Mouse (Mus musculus) adrenal gland, adult 2 months (tissue): ENCODE data around the gene Fgd5. TPM values are rescaled to one million over a fixed set of nuclear protein-coding genes. Genes with fewer than 3 reads are reported as not detected.
"Not testable (repeated sequence)": the region's sequence is repeated elsewhere in the genome, so short reads cannot be mapped to it uniquely, and the experiment has no call there.

Experiments
- DNase-seq: peaks from one replicate; pipeline ENCODE4 v3.0.0; 2021
- polyA plus RNA-seq: library from polyadenylated mRNA; depleted of rRNA; stranded (reverse); fragments of >200 nt; gene quantifications from 2 replicates; pipeline ENCODE4 v1.2.3, GENCODE M21; 2012; rRNA removed
- total RNA-seq, 2 experiments: library from RNA; stranded (reverse); gene quantifications; 2 replicates each; pipeline ENCODE4 v1.2.3; 2021

The Fgd5 gene
- total and polyA plus RNA-seq, 3 experiments: 7.4 to 18.5 (median 13.1) TPM

GRCm38 (mm10) chr6:92067146-92067790, 88.6 kb downstream of the Fgd5 start:
- DNase-seq: peak; percentile 75

DNA sequence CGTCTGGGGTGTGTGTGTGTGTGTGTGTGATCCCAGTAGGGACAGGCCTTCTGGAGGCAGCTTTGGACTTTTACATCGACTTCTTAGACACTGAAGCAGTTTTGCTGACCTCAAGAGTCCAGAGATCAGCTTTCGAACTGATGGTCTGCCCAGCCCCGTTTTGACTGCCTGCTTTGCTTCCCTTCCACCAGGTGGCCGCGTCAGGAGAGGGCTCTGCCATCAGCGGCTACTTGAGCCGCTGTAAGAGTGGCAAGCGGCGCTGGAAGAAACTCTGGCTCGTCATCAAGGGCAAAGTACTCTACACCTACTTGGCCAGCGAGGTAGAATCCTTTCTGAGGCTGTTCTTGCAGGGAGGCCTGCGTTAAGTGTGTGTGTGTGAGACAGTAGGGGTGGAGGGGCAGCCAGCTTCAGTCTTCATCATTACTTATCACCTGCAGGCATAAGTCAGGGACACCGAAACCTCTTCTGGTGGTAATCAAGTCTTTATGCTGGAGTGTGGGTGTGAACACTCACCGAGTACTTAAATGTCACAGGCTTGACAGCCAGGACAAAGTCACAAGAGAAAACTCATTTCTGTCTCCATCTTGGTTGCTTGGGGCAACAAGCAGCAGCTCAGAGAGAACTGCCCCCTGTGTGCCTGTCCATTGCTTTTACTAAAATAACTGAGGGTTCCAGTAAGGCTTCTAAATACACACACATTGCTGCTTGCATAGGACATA, 92.6 kb downstream of the Fgd5 start:
- no peak for DNase-seq

DNA sequence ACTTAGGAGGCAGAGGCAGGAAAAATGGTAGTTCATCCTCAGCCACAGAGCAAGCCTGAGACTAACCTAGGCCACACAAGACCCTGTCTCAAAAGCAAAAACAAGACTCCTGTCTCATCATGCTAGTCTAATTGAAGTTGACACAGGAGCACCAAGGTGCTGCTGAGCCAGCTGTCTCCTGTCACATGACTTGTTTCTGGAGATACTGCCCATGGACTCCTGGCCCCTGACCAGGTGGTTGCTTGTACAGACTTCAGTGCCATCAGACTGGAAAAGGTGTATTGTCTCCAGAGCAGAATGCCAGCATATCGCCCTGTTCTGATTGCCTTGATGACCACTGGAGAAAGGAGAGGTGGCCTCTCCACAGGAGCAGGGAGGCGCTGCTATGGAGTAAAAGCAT, 102.1 kb downstream of the Fgd5 start:
- no peak for DNase-seq

- DNase-seq: no peak
Observed at GRCm38 (mm10) chr6:92082756-92083155, 104.1 kb downstream of the Fgd5 start.

- no peak for DNase-seq
Observed at GRCm38 (mm10) chr6:92084932-92085331, 106.3 kb downstream of the Fgd5 start.

DNA sequence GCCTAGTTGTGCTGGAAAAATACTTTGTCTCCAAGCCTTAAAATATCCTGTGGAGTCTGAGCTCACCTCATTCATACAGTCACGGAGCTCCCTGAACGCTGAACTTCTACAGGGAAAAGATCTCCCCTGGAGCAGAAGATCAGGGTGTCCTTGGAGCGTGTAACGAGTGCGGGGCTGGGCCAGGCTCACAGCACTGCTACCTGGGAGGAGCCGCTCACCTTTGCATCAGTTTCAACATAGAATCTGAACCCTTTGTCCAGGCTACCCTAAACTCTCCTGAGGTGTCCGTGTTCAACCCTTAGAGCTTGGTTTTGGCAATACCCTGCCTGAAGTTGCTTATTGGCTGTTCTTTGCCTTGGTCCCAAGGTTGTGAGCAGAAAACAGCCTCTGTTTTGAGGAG, 110.5 kb downstream of the Fgd5 start:
- DNase-seq: not testable (repeated sequence)

DNA sequence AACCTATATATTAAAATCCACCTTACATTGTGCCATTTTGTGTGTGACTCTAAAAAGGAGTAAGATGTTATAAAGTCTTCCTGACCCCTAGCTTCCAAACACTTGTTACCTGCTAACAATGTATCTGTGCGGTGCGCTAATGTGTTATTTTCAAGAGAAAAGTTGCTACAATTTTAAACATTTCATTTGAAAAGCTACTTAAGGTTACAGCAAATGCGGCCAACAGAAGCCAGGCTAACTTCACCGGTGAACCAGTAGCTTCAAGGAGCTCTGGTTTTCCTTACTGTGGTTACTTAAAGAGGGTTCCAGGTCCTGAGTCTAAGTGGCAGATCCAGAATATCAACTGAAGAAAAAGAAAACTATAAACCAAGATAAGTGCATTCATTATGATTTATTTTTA, 111.3 kb downstream of the Fgd5 start:
- no peak for DNase-seq

- no peak for DNase-seq
Observed at GRCm38 (mm10) chr6:92090497-92090896, 111.8 kb downstream of the Fgd5 start.

- peak; percentile 92 for DNase-seq
Observed at GRCm38 (mm10) chr6:92091130-92091591, 112.5 kb downstream of the Fgd5 start, which contains the start of gene Nr2c2. Gene Nr2c2, plus strand, starts transcription at chr6:92091390.

GRCm38 (mm10) chr6:92091767-92092489, 113.2 kb downstream of the Fgd5 start:
- peak; percentile 100 for DNase-seq

- DNase-seq: no peak
Observed at GRCm38 (mm10) chr6:92092737-92093136, 114.1 kb downstream of the Fgd5 start.

DNA sequence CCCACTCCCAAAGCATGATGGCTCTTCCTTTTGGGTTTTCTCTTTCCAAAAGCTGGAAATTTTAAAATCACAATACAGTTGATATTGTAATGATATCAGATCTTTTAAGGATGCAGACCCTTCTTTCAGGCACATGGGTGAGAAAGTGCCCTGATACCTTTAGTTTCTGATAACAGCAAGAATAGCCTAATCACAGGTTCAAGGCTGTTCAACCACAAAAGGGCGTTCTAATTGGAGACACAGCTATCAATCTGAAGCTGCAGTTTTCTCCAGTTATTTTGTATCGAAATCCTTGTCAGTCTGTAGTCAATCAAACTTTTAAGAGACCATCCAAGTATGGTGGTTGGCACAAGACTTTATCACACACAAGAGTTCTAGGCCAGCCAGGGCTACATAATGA, 115.2 kb downstream of the Fgd5 start:
- DNase-seq: no peak

DNA sequence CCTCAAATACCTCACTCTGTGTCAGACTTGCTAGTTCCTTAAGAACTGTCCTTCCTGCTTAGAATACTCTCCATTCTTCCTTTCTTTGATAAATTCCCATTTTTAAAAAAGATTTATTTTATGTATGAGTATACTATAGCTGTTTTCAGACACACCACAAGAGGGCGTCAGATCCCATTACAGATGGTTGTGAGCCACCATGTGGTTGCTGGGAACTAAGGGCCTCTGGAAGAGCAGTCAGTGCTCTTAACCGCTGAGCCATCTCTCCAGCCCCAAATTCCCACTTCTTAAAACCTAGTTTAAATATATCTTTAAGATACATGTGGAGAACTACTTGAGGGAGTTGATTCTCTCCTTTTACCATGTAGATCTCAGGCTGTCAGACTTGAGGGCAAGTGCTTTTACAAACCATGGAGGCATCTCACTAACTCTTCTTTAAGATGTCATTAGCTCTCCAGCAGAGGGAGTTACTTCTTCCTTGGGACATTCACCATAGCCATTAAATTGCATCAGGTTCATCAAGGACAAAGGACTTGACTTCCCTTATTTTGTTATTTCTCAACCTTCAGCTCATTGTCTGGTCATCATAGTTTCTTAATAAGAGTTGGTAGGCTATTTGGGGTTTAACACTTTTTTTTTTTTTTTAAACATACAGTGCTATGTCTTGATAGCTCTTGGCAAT, 122.1 kb downstream of the Fgd5 start:
- no peak for DNase-seq

- no peak for DNase-seq
Observed at GRCm38 (mm10) chr6:92124547-92124946, 145.9 kb downstream of the Fgd5 start.

Other genes starting within 250 kb of the Fgd5 start
- gene Grip2, start 151.6 kb upstream of the Fgd5 start, total RNA-seq: 1 to 10 TPM; 1.3 to 3.5 TPM
- 3.3 TPM in 2 replicates for gene Grip2, start 151.6 kb upstream of the Fgd5 start, polyA plus RNA-seq
- gene Ccdc174, start 100.8 kb upstream of the Fgd5 start, total RNA-seq: 10 to 100 TPM; 28.2 to 69.0 TPM
- 2.9 and 4.5 TPM in 2 replicates for gene Ccdc174, start 100.8 kb upstream of the Fgd5 start, polyA plus RNA-seq
- gene 4930590J08Rik, start 76.1 kb upstream of the Fgd5 start, total RNA-seq: 1 to 10 TPM; 1.6 to 2.1 TPM
- gene 4930590J08Rik, start 76.1 kb upstream of the Fgd5 start, polyA plus RNA-seq: 0.25 and 0.26 TPM in 2 replicates
- 10 to 100 TPM; 32.4 to 41.1 TPM for gene Nr2c2, start 112.5 kb downstream of the Fgd5 start, total RNA-seq
- 8.1 and 12.0 TPM in 2 replicates for gene Nr2c2, start 112.5 kb downstream of the Fgd5 start, polyA plus RNA-seq
- 10 to 100 TPM; 45.0 to 51.1 TPM for gene Mrps25, start 205.2 kb downstream of the Fgd5 start, total RNA-seq
- gene Mrps25, start 205.2 kb downstream of the Fgd5 start, polyA plus RNA-seq: 1.2 and 2.2 TPM in 2 replicates
- gene Rbsn, start 236.0 kb downstream of the Fgd5 start, total RNA-seq: 10 to 100 TPM; 18.6 to 19.5 TPM
- 6.2 and 6.4 TPM in 2 replicates for gene Rbsn, start 236.0 kb downstream of the Fgd5 start, polyA plus RNA-seq